Mouse (Mus musculus) A20 (cell line): ENCODE measurements around the gene Tubgcp2.

ENCODE experiments used
- DNase-seq: peaks from one replicate; pipeline ENCODE4 v3.0.0-alpha.2; 2011; ENCODE audit warnings: low read depth, low spot score

Tubgcp2 gene

GRCm38 (mm10) chr7:139980778-139981177, 55.7 kb downstream of the Tubgcp2 start:
- DNase-seq, result no peak

GRCm38 (mm10) chr7:139979011-139979719, 57.3 kb downstream of the Tubgcp2 start:
- DNase-seq, result peak; percentile 50

DNA sequence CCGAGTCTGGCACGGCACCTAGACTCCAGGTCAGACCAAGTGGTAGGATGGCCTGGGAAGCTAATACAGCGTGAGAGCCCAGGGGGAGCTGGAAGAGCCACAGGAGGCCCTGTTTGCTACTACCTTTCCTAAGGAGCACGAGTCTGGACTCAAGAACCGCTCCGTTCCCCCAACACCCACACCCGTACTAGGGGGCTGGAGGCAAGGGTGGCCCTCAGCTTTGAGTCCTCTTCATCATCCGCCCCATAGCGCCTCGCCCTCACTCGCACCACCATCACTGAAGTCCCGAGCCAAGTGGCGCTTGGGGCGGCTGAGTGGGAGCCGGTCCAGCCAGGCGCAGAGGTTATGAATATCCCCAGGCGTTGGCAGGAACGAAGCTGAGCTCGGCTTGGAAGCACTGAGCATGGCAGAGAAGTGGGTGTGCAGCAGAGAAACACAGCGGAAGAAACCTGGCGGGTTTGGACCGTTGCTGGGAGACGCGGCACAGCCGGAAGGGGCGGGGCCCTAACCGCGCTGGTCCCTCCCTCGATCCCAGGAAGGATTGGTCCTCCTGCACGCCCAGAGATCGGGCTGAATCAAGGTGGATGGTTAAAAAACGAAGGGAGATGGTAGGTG, 58.1 kb downstream of the Tubgcp2 start, which contains the start of gene 6430531B16Rik:
Gene 6430531B16Rik, minus strand, starts transcription at position 478 of the 615 bp plus-strand sequence.
- peak; percentile 79 for DNase-seq

GRCm38 (mm10) chr7:139975471-139975870, 61.0 kb downstream of the Tubgcp2 start:
- DNase-seq, result no peak

- DNase-seq, result peak; percentile 33
Observed at GRCm38 (mm10) chr7:139974307-139974706, 62.2 kb downstream of the Tubgcp2 start.

DNA sequence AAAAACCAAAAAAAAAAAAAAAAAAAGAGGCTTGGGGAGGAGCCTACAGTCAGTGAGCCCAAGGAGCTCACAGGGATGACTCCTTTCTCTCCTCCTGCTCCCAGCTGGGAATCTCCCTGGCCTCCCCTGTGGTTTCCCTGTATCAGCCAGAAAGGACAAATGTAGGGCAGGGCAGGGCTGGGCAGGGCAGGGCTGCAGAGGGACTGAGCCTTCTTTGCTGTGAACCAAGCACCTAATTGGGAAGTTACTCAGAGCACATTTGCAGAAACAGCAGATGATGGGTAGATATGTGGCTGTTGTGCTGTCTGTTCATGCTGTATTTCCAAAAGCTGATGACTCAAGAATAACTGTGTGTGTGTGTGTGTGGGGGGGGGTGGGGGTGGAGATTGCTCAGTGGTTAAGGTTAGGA, 63.5 kb downstream of the Tubgcp2 start:
- DNase-seq, result no peak

DNA sequence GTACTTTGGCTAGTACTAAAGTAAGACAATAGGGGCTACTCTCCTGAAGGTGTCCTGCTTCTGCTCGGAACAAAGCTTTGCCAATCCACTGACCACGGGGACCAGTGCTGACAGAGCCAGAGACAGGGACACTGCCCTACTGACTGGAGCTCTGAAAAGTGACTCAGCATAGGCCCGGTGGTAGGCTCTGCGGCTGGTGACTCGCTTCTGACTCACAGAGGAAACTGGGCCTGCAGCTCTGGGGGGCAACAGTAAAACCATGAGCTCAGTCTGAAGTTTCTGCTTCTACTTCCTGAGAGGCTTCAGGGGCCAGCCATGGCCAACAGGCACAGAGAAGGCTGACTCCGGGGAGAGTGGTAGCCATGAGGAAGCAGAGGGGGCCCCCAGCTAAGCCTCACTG, 65.0 kb downstream of the Tubgcp2 start:
- no peak for DNase-seq

DNA sequence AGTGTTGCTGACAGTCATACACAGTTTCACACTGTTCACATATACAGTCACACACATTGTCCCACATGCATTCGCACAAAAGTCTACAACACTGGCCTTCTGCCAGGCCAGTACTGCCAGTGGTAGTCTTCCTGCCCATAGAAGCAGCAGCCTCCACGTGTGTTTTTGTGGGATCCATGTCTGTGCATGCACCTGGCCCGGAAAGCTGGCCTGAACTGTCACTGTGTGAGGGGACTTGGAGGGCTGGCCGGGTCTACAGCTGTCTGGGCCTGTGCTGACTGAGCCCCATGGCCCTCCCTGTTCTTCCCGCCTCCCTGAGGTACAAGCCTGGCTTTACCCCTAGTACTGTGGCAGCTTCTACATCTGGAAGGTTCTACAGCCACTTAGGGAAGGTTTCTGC, 65.5 kb downstream of the Tubgcp2 start:
- DNase-seq, result no peak

GRCm38 (mm10) chr7:139970216-139970919, 66.1 kb downstream of the Tubgcp2 start:
- peak; percentile 22 for DNase-seq

DNA sequence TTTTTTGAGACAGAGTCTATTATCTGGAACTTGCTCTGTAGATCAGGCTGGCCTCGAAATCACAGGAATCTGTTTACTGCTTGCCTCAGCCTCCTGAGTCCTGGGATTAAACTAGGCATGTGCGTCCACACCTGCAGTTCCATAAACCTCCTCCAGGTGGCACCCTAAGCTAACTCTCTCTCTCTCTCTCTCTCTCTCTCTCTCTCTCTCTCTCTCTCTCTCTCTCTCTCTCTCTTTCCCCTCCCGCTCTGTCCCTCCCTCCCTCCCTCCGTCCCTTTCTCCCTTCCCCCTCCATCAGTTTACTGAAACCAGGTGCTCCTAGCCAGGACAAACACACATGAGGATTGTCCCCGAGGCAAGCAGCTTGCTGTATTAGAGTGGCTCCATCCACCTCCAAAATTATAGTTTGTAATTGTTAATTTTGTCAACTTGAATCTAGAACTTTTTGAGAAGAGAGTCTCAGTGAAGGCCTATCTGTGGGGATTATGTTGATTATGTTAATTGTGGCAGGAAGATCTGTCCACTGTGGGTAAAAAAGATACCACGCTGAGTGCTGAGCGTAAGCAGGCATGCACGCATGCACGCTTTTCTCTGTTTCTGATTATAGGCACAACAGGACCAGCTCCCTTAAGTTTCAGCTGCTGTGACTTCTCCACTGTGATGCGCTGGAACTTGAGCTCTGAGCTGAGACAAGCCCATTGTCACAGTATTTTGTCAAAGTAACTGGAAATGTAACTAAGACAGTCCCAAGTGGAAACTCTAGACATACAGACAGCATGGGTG, 66.9 kb downstream of the Tubgcp2 start:
- peak; percentile 85 for DNase-seq

DNA sequence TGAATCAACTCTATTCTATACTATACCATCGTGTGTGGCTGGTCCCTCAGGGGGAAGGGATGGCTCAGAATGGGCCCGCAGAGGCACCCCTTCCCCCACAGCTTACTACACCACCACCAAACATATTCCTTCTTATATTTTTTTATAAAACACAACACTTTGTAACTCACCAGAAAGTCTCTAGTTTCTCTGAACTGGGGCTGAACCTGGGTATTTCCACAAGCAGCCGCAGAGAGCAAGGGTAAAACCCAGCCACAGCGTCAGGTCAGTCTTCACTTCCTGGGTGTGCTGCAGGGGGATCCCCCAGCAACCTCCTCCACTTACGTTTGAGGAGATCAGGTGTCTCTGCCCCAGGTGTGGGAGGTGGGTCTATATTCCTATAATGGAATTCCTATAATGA, 68.0 kb downstream of the Tubgcp2 start:
- peak; percentile 87 for DNase-seq

DNA sequence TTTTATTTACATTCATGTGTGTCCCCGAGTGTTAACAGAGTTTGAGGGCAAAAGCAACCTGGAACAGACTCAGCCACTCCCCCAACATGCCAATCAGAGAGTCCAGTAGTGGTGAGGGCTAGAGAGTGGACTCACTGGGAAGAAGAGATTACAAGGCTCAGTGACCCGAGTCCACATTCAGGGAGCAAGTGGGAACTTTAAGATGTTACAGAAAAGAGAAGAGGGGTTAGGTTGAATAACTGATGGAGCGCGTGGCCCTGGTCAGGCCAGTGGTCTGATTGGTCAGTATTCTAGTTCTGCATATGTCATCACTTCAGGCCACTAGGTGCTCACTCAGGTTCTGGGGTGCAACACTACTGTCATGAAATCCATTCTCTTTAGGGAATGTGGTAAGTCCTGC, 69.3 kb downstream of the Tubgcp2 start:
- no peak for DNase-seq

DNA sequence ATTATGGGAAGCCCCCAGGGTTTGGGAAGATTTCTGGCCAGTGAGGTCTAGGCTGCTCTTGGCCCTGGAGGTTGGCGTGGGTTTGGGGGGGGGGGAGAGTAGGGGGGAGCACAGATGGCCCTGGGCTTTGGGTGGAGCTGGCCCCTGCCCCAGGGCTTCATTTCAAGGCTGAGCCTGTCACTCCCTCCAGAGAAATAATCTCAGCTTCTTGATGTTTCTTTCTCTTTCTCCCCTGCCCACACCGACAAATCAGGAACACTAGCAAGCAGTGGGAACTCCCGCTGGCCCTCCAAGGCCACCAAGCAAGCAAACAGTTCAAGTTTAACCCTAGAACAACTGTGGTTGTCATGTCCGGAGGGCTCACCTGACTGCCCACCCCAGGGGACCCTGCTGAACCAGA, 72.7 kb downstream of the Tubgcp2 start:
- DNase-seq, result no peak

- DNase-seq, result no peak
Observed at GRCm38 (mm10) chr7:139961141-139961540, 75.3 kb downstream of the Tubgcp2 start.

GRCm38 (mm10) chr7:139957958-139958357, 78.5 kb downstream of the Tubgcp2 start:
- no peak for DNase-seq

GRCm38 (mm10) chr7:139957437-139957836, 79.0 kb downstream of the Tubgcp2 start:
- no peak for DNase-seq

GRCm38 (mm10) chr7:139956658-139957057, 79.8 kb downstream of the Tubgcp2 start:
- no peak for DNase-seq

- no peak for DNase-seq
Observed at GRCm38 (mm10) chr7:139955505-139955904, 81.0 kb downstream of the Tubgcp2 start.

- no peak for DNase-seq
Observed at GRCm38 (mm10) chr7:139951991-139952633, 84.4 kb downstream of the Tubgcp2 start.

GRCm38 (mm10) chr7:139951079-139951478, 85.4 kb downstream of the Tubgcp2 start:
- peak; percentile 50 for DNase-seq

GRCm38 (mm10) chr7:139950283-139950971, 86.0 kb downstream of the Tubgcp2 start:
- DNase-seq, result peak; percentile 86
